In genomic region chr17:80729080-80729749, GRCm38 (mm10) we compare ENCODE assay signal across 8 mouse cellular contexts. TPM values are rescaled to one million over a fixed set of nuclear protein-coding genes. Genes with fewer than 3 reads are reported as not detected.
DNase-seq lines count a peak whose midpoint lies in the region; ATAC-seq lines count a peak whose summit lies in the region.

No protein-coding gene starts in this region.

- no peak for DNase-seq in kidney, adult 11 months
- DNase-seq in adipocyte (ENCODE audit: low spot score), result peak; percentile 22
- DNase-seq in hindbrain, embryonic 11.5 days (ENCODE audit: low spot score), result no peak
- DNase-seq in lung, postnatal 10 days, result peak; percentile 38
- DNase-seq in frontal cortex, postnatal 10 days (ENCODE audit: low spot score in 2 of 2), result no peak
- no peak for DNase-seq in spleen, postnatal 4 days (ENCODE audit: low spot score in 2 of 2)

- H3K9me3 ChIP-seq in kidney, embryonic 14.5 days (ENCODE audit: control insufficient read depth, low read length), result no peaks in the 10 kb centered on the region
- no peaks in the 10 kb centered on the region for H3K9me3 ChIP-seq in hindbrain, embryonic 11.5 days (ENCODE audit: control insufficient read depth, low read length)

- H3K4me2 ChIP-seq in kidney, embryonic 14.5 days (replicated peaks; ENCODE audit: low read depth, low read length), result no peak overlapping the region
- peak overlapping the region; percentile 63; the same call in 1 of the 2 replicates for H3K4me2 ChIP-seq in hindbrain, embryonic 11.5 days (replicated peaks; ENCODE audit: low read depth, low read length)

- no peak overlapping the region for H3K4me3 ChIP-seq in kidney, embryonic 14.5 days (ENCODE audit: low read length)
- H3K4me3 ChIP-seq in hindbrain, embryonic 11.5 days (ENCODE audit: low read depth, low read length), result no peak overlapping the region

- no peaks in the 10 kb centered on the region for H3K36me3 ChIP-seq in kidney, embryonic 14.5 days (ENCODE audit: control insufficient read depth, insufficient read depth, low read length)
- no peaks in the 10 kb centered on the region for H3K36me3 ChIP-seq in hindbrain, embryonic 11.5 days (ENCODE audit: control insufficient read depth, insufficient read depth, low read length)

- peaks cover 15% of the 10 kb centered on the region for H3K4me1 ChIP-seq in kidney, embryonic 14.5 days (ENCODE audit: control insufficient read depth, insufficient read depth, low read length)
- H3K4me1 ChIP-seq in hindbrain, embryonic 11.5 days (replicated peaks; ENCODE audit: control insufficient read depth, insufficient read depth, low read length), result peaks cover 6% of the 10 kb centered on the region

- peak overlapping the region; percentile 21; the same call in 1 of the 2 replicates for H3K27ac ChIP-seq in kidney, embryonic 14.5 days (ENCODE audit: low read depth, low read length)
- H3K27ac ChIP-seq in hindbrain, embryonic 11.5 days (ENCODE audit: low read depth, low read length), result no peak overlapping the region

- H3K9ac ChIP-seq in kidney, embryonic 14.5 days (ENCODE audit: low read depth, low read length), result no peak overlapping the region
- no peak overlapping the region for H3K9ac ChIP-seq in hindbrain, embryonic 11.5 days (ENCODE audit: low read depth, low read length)

- 36% methylated on average over 9 of the region's 9 CpGs for WGBS in kidney, embryonic 14.5 days
- 39% methylated on average over 9 of the region's 9 CpGs for WGBS in hindbrain, embryonic 11.5 days

- H3K27me3 ChIP-seq in kidney, embryonic 14.5 days (ENCODE audit: control insufficient read depth, insufficient read depth, low read length), result no peaks in the 10 kb centered on the region
- no peaks in the 10 kb centered on the region for H3K27me3 ChIP-seq in hindbrain, embryonic 11.5 days (ENCODE audit: control insufficient read depth, insufficient read depth, low read length)

- ATAC-seq in kidney, embryonic 14.5 days (ENCODE audit: low FRiP score, low TSS enrichment), result no peak
- ATAC-seq in hindbrain, embryonic 11.5 days (ENCODE audit: low FRiP score), result no peak
- ATAC-seq in megakaryocyte-erythroid progenitor cell, adult 5-6 weeks (replicated peaks; ENCODE audit: low FRiP score, low TSS enrichment, poor library complexity, severe bottlenecking), result no peak

RNA-seq across cellular contexts. Expression of gene Map4k3, which starts 0.9 kb away (rescaled TPM):
- 21.4 and 36.5 TPM in 2 replicates for polyA plus RNA-seq in kidney, embryonic 14.5 days (2014; fragmentation: Nextera tagmentation; extraction: Ambion mirVana)
- 27.5 and 31.9 TPM in 2 replicates for polyA plus RNA-seq in hindbrain, embryonic 11.5 days (2014; fragmentation: Nextera tagmentation; extraction: Ambion mirVana)
- 2.2 and 3.3 TPM in 2 replicates for total RNA-seq in megakaryocyte-erythroid progenitor cell, adult 5-6 weeks (2014; fragmentation: Nextera tagmentation)
- total RNA-seq in megakaryocyte-erythroid progenitor cell, adult 5-6 weeks (2017), result 1.6 and 3.7 TPM in 2 replicates

Comparison
In these comparisons a context has a peak if more than half of its experiments do, and no peak if none do; other contexts are left out.
1. DNase-seq: peak in adipocyte (single experiment) and lung, postnatal 10 days (single experiment); none in kidney, adult 11 months (single experiment), hindbrain, embryonic 11.5 days (single experiment), frontal cortex, postnatal 10 days (0 of 2) and spleen, postnatal 4 days (0 of 2).